Mouse (Mus musculus) C2C12 (cell line): ENCODE data around the gene Dlx4. TPM values are rescaled to one million over a fixed set of nuclear protein-coding genes. Genes with fewer than 3 reads are reported as not detected.

ENCODE experiments used
- H3K27me3 ChIP-seq: one replicate; pipeline ENCODE4 v1.6.1; 2011; ENCODE audit not compliant: control insufficient read depth, insufficient read depth, insufficient read length
- H3K36me3 ChIP-seq: one replicate; pipeline ENCODE4 v1.6.1; 2011; ENCODE audit not compliant: control insufficient read depth, insufficient read depth
- H3K4me3 ChIP-seq: one replicate; pipeline ENCODE4 v1.5.1; 2011; ENCODE audit warnings: mild to moderate bottlenecking, control low read depth; ENCODE audit not compliant: poor library complexity, insufficient read depth, severe bottlenecking
- H3K79me2 ChIP-seq: one replicate; pipeline ENCODE4 v1.6.1; 2011; ENCODE audit not compliant: control insufficient read depth, insufficient read depth
- H3K79me3 ChIP-seq: one replicate; pipeline ENCODE4 v1.6.1; 2011; ENCODE audit warnings: low read depth, control low read depth
- H3ac ChIP-seq: one replicate; pipeline ENCODE3; 2011; ENCODE audit warnings: low read depth; ENCODE audit not compliant: control insufficient read depth, insufficient read length
- CEBPB ChIP-seq: IDR thresholded peaks from one replicate; pipeline ENCODE4 v1.6.1; 2011; ENCODE audit warnings: low read depth, mild to moderate bottlenecking, control low read depth, moderate library complexity
- CTCF ChIP-seq: IDR thresholded peaks from one replicate; pipeline ENCODE4 v1.5.1; 2011; ENCODE audit not compliant: control insufficient read depth, insufficient read depth, insufficient read length
- FOSL1 ChIP-seq: IDR thresholded peaks from one replicate; pipeline ENCODE4 v1.8.0; 2011; ENCODE audit warnings: mild to moderate bottlenecking, low read length; ENCODE audit not compliant: poor library complexity, insufficient read depth, severe bottlenecking
- MAX ChIP-seq: IDR thresholded peaks from one replicate; pipeline ENCODE4 v1.6.1; 2011; ENCODE audit warnings: mild to moderate bottlenecking, control low read depth
- MYOD1 ChIP-seq: IDR thresholded peaks from one replicate; pipeline ENCODE4 v1.6.1; 2011; ENCODE audit warnings: low read depth; ENCODE audit not compliant: control insufficient read depth, insufficient read length
- MYOG ChIP-seq: IDR thresholded peaks from one replicate; pipeline ENCODE4 v1.6.1; 2011; ENCODE audit not compliant: control insufficient read depth, insufficient read length; ENCODE audit errors: extremely low read depth
- USF1 ChIP-seq: IDR thresholded peaks from one replicate; pipeline ENCODE4 v1.6.1; 2011; ENCODE audit warnings: low read depth, mild to moderate bottlenecking, control low read depth, moderate library complexity
- polyA plus RNA-seq: library from polyadenylated mRNA; unstranded; fragments of >200 nt; fragmentation: generic; extraction: Trizol; gene quantifications from one replicate; pipeline ENCODE4 v1.2.1, GENCODE M21; 2012; ENCODE audit warnings: missing spikeins

Dlx4 gene
- polyA plus RNA-seq, 1 experiment = 0.37 TPM

GRCm38 (mm10) chr11:95125366-95125948 lies 20.6 kb downstream of the Dlx4 start:
- Histone ChIP-seq H3ac (peak overlapping the region; percentile 12), H3K79me3 (peaks cover 27% of the 10 kb centered on the region), H3K36me3 (peaks cover 36% of the 10 kb centered on the region), H3K27me3 (no peaks in the 10 kb centered on the region), H3K4me3 (no peak overlapping the region), H3K79me2 (peaks cover 43% of the 10 kb centered on the region)
- TF ChIP-seq MYOD1 = peak; percentile 58
- no peak for TF ChIP-seq CEBPB

- H3ac ChIP-seq = peak overlapping the region; percentile 93
- peak overlapping the region; percentile 88 for H3K4me3 ChIP-seq
- peaks cover 36% of the 10 kb centered on the region for H3K36me3 ChIP-seq
- H3K79me2 ChIP-seq = peaks cover 53% of the 10 kb centered on the region
- H3K27me3 ChIP-seq = no peaks in the 10 kb centered on the region
- H3K79me3 ChIP-seq = peaks cover 30% of the 10 kb centered on the region
- TF ChIP-seq USF1 = no peak
- no peak for TF ChIP-seq CEBPB
- no peak for TF ChIP-seq MYOD1
- no peak for TF ChIP-seq MAX
- TF ChIP-seq FOSL1 = no peak
- TF ChIP-seq MYOG = no peak
- TF ChIP-seq CTCF = no peak
These were observed 24.0 kb downstream of the Dlx4 start for GRCm38 (mm10) chr11:95122100-95122489.

GRCm38 (mm10) chr11:95121161-95122099 lies 24.6 kb downstream of the Dlx4 start:
- Histone ChIP-seq H3K27me3 (no peaks in the 10 kb centered on the region), H3K79me2 (peaks cover 53% of the 10 kb centered on the region), H3K4me3 (peak overlapping the region; percentile 88)

GRCm38 (mm10) chr11:95120633-95121020 lies 25.4 kb downstream of the Dlx4 start:
- H3K4me3 ChIP-seq = peak overlapping the region; percentile 88
- TF ChIP-seq MAX = no peak
- TF ChIP-seq MYOG = no peak
- no peak for TF ChIP-seq CEBPB
- TF ChIP-seq CTCF = no peak
- peaks cover 36% of the 10 kb centered on the region for H3K36me3 ChIP-seq
- H3K27me3 ChIP-seq = no peaks in the 10 kb centered on the region
- peaks cover 30% of the 10 kb centered on the region for H3K79me3 ChIP-seq
- peaks cover 53% of the 10 kb centered on the region for H3K79me2 ChIP-seq
- H3ac ChIP-seq = peak overlapping the region; percentile 93

More at GRCm38 (mm10) chr11:95121161-95122099, 24.6 kb downstream of the Dlx4 start:
- TF ChIP-seq MYOG (no peak), CTCF (no peak), MYOD1 (no peak), USF1 (no peak), FOSL1 (no peak), CEBPB (no peak), MAX (no peak)
- peaks cover 36% of the 10 kb centered on the region for H3K36me3 ChIP-seq
- H3K79me3 ChIP-seq = peaks cover 30% of the 10 kb centered on the region
- peak overlapping the region; percentile 93 for H3ac ChIP-seq

- peaks cover 30% of the 10 kb centered on the region for H3K79me3 ChIP-seq
- peaks cover 53% of the 10 kb centered on the region for H3K79me2 ChIP-seq
- peaks cover 32% of the 10 kb centered on the region for H3K36me3 ChIP-seq
- TF ChIP-seq MYOD1 (no peak), FOSL1 (no peak), CEBPB (no peak), MAX (no peak), CTCF (no peak), MYOG (no peak), USF1 (no peak)
- peak within 1 kb of the TSS; percentile 88 for H3K4me3 ChIP-seq
- peak within 1 kb of the TSS; percentile 93 for H3ac ChIP-seq
- no peaks in the 10 kb centered on the region for H3K27me3 ChIP-seq
These were observed 26.0 kb downstream of the Dlx4 start, which contains the start of gene Dlx3 for GRCm38 (mm10) chr11:95119990-95120632. TSS of gene Dlx3 (plus strand) at chr11:95120119.
